Mouse (Mus musculus) large intestine, adult 2 months (tissue): ENCODE measurements around the gene M6pr. TPM values are rescaled to one million over a fixed set of nuclear protein-coding genes. Genes with fewer than 3 reads are reported as not detected.

Experiments
- DNase-seq: peaks from one replicate; pipeline ENCODE4 v3.0.0-alpha.2; 2012; ENCODE audit warnings: low read depth, low spot score
- WGBS: fragments of 180-500 bp; shearing (Covaris S2); methylation state at CpG from one replicate; pipeline ENCODE4 v1.1.7; 2018; 5-methylcytosine and 5-hydroxymethylcytosine counted together
- polyA plus RNA-seq: library from polyadenylated mRNA; depleted of rRNA; stranded (reverse); fragments of >200 nt; gene quantifications from 2 replicates; pipeline ENCODE4 v1.2.3, GENCODE M21; 2012

The M6pr gene
- polyA plus RNA-seq, 1 experiment: 62.8 TPM

- DNase-seq: no peak
- WGBS: 13% methylated on average over 25 of the region's 25 CpGs
These were observed 11.0 kb upstream of the M6pr start for GRCm38 (mm10) chr6:122297279-122298222.

DNA sequence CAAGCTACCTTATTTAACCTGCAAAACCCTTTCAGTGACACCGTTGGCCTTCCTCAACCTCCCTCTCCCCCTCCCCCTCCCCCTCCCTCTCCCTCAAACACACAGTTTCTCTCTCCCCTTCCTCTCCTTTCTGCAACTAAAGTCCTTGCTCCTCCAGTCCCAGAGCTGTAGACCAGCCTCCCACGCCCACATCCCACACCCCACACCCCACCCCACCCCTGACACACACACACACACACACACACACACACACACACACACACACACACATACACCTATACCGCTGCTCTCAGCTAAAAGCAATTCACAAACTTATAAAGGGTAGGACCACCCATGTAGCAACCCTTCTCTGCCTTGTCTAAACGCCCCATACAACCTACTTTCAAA, 10.3 kb upstream of the M6pr start:
- 55% methylated on average over 4 of the region's 4 CpGs for WGBS

GRCm38 (mm10) chr6:122299621-122300133, 8.8 kb upstream of the M6pr start:
- WGBS: 51% methylated on average over 3 of the region's 3 CpGs
- no peak for DNase-seq

More for the DNA sequence above, 10.3 kb upstream of the M6pr start:
- no peak for DNase-seq

GRCm38 (mm10) chr6:122302121-122302520, 6.4 kb upstream of the M6pr start:
- WGBS: 67% methylated on average over 1 of the region's 1 CpGs
- no peak for DNase-seq

DNA sequence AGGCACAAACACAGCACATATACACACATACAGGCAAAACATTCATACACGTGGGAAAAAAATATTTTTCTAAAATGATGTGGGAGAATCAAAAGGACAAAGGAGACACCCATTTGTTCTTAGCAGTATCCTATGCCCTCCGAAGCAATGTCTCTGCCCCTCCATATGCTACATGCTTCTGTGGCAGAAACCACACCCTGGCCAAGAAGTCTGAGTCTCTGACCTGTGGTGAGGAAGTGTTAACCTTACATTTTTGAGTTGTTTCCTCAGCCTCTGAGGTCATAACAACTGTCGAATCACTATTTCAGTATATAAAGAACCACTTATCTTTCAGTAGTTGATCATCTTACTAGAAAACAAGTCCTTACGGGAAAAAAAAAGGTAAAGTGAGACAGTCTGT, 5.9 kb upstream of the M6pr start:
- WGBS: 71% methylated on average over 4 of the region's 4 CpGs
- no peak for DNase-seq

DNA sequence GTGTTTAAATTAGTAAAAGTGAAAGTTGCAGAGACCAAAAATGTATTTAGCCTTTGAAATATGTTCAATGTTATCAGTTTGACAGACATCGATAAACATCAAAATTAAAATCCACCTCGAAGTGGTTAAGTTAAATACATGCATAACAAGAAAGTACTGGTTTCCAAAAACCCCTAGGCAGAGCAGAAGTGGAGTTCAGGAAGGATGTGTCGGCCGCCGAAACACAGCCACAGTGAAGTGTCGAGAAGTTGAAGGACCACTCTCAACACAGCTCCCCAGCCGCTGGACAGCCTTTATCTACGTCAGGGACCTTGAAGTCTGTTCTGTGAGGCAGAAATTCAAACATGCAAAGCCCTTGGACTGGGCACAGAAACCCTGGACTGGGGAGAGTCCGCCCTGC, 5.0 kb upstream of the M6pr start:
- DNase-seq: no peak
- 78% methylated on average over 9 of the region's 9 CpGs for WGBS

GRCm38 (mm10) chr6:122304355-122304754, 4.2 kb upstream of the M6pr start:
- 29% methylated on average over 6 of the region's 6 CpGs for WGBS
- DNase-seq: no peak

- 79% methylated on average over 12 of the region's 12 CpGs for whole genome bisulfite sequencing
- DNase-seq: no peak
These were observed 3.5 kb upstream of the M6pr start for GRCm38 (mm10) chr6:122304790-122305555.

DNA sequence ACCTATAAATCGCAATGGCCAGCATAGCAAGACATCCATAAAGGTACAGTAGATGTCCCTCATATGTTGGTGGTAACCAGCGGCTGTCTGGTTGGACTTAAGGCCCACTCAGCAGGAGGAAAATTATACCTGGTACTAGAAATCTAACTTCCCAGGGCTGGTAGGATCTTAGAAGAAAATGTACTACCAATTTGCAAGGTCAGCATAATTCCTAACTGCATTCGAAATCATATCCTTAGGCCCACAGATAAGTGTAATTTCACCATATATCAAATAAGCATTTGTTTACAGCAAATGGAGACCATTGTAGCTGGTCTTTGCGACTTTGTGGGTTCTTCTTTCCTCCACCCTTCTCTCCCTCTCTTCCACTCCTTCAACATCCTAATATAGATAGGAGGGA, 1.8 kb upstream of the M6pr start:
- 78% methylated on average over 4 of the region's 4 CpGs for WGBS
- no peak for DNase-seq

DNA sequence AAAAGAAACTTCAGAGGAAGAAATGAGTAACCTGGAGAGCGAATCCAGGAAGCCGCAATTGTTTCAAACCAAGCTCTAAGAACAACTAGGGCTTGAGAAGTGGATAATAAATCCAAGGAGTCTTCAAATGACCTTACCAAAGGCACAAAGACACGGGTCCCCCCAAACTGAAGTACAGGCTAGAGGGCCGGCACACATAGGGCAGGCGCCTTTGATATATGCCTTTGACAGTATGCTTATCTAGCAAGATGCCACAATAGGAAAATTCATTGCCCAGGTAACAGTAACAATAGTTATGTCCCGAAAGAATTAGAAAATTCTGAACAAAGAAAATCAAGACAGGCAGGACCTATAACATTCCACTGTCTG, 400 bp upstream of the M6pr start:
- 71% methylated on average over 6 of the region's 6 CpGs for WGBS
- DNase-seq: no peak

DNA sequence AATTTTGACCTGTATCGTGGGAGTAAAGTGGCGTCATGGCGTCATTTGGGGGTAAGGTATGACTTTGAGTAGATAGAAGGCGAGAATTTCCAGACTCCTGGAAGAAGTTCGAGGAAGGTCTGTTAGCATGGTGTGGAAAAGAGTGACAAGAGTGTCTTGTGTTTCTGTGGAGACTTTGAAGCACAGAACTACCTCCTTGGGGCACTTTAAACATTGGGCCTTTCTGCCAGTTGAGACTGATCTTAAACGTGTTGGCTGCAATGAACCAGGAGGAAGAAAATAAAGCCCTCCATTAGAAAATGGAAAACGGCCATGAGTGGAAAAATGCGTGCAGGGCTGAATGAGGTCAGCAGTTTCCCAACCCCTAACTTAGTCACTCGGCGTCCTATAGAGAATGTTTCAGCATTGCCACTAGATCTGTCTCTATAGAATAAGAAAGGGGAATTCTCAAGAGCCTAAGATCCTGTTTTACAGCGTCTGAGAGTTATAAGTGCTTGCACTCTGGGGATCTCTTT, 983 bp downstream of the M6pr start:
- no peak for DNase-seq
- under 1% methylated on average over 11 of the region's 11 CpGs for WGBS

DNA sequence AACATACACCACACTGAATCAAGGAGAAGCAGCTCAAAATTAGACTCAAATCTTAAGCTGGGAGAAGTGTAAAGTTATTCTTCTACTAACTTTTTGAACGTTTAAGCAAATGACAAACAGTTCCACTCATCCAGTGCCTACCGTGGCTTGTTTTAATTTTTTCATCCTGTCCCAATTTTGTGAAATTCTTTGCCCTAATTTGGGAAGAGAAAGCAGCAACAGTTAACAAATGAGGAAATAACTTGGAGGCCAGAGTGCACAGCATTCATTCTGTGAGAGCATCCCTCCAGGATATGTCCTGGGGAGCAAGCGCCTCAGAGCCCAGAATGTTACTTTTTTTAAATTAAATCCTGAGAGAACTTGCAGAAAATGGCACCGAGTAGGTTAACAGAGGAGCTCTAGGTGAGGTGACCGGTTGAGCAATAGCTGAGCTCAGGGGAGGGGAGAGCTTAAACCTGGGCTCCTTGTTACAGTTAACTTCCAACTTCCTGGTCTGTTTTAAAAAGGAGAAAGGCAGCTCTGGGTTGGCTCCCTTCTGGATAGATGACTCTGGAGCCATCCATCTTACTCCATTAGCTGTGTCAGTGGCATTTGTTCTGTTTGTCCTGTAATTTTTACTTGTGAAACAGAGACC, 1.8 kb downstream of the M6pr start:
- WGBS: 13% methylated on average over 5 of the region's 5 CpGs
- no peak for DNase-seq

DNA sequence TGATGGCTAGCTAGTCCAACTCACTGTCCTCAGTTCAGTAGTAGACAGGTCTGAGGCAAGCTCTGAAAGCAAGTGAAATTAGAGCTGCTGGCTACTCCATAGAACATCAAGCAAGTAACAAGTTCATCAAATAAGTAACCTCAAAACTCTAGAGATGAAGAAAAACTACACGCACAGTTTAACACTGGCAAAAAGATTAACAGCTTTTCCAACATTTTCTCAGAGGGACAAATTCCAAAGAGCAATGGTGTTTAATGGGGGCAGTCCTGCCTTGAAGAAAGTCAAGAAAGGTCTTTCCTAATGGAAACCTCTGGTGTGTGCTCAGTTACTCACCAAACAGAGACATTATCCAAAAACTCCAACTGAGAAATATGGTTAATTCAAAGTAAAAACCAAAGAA, 10.2 kb downstream of the M6pr start:
- 89% methylated on average over 1 of the region's 1 CpGs for WGBS
- DNase-seq: no peak

DNA sequence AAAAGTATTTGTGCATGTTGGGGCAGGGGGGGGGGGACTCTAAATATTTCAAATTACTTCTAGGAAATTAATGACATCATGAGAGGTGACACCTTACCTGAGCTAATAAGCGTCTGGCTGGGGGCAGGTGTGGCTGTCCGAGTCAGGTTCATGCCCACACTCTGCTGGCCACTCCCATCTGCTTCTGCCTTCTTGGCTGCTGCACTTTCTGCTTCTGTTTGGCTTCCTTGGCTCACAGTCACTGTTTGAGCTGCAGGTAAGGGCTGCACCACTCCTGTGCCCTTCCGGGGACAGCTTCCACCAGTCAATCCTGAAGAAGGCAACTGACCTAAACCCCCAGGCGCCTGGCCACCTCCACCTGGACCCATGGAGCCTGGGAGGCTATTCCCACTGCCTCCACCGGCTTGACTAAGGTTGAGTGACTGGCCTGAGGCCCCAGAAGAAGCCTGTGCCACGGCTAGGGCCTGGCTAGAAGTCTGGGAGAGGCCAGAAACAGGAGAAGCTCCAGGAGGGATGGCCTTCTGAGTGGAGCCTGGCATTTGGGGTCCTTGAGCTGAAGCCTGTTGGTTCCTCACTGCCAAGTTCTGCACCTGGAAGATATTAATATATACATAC, 16.9 kb downstream of the M6pr start:
- 80% methylated on average over 6 of the region's 6 CpGs for WGBS

DNA sequence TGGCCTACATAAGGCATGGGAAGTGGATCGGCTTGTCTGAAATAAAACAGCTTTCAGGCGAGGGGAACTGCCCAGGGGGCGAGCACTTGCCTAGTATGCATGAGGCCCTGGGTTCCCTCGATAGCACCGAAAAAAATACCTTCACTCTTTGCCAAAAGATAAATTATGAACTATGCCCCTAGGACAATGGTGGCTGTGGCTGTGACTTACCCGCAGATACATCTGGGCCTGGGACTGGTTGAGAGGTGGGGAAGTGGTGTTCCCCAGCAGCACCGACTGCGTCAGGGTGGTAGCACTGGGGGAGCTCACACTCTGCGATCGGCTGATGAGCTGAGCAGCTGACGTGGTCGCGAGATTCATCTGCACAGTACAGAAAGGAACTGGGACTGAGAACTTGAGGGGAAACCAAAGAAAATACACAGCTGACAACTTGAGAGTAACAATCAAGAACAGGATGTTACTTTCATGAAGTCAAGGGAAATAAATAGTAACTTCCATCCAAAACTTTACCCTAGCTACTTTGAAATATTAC, 24.6 kb downstream of the M6pr start:
- DNase-seq: no peak
- 87% methylated on average over 13 of the region's 13 CpGs for WGBS

More for the DNA sequence above, 16.9 kb downstream of the M6pr start:
- no peak for DNase-seq

DNA sequence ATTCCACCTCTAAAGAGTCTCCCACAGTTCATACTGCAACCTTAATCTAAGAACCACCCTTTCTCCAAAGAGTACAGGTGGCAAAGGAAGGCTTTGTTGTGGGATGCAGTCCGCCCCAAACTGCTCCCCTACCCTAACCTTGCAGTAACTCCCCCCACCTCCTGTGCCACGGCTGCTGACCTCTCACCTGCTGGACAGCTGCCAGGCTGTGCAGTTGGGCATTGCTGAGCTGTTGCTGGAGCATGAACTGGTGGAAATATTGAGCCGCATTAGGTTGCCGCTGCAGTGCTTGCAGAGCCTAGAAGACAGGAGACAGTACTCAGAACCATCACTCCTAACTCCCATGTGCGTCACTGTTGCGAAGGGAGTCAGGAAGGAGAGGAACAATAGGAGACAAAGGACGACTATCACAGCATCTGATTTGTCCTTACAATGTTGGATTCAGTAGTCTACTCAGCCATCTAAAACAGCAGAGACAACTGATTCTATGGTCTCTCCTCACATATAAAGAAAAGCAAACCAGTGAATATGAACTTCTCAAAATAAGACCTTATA, 26.3 kb downstream of the M6pr start:
- DNase-seq: no peak
- 81% methylated on average over 7 of the region's 7 CpGs for WGBS

- 66% methylated on average over 6 of the region's 6 CpGs for WGBS
- DNase-seq: no peak
These were observed 29.0 kb downstream of the M6pr start for GRCm38 (mm10) chr6:122337546-122337945.

DNA sequence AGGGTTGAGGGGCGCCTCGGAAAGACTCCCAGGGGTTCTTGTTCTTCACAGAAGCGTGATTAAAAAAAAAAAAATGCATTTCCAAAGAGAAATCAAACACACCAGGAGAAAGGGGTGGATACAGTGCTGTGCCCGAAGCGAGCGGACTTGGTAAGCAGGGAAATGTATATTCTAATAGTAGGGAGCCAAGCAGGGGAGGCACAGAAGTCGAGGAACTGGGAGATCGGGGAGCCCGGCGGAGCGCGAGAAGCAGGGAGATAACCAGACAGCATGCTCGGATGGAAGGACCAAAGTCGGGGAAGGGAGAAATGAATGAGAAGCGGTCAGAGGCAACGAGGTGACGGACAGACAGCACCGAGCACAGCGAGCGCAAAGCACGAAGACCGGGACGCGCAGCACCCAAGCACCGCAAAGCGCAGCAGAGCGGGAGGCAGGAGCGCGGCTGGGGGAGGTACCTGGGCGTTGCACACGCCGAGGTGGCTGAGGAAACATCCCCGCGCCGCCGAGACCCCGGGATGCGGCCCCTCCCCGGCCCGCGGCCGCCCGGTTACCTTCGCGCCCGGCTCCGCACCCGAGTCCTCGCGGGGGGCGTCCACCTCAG, 30.6 kb downstream of the M6pr start:
- DNase-seq: no peak
- WGBS: 1% methylated on average over 43 of the region's 51 CpGs
